Mouse (Mus musculus) kidney, embryonic 15.5 days (tissue): ENCODE results near the gene Ank3. TPM values are rescaled to one million over a fixed set of nuclear protein-coding genes. Genes with fewer than 3 reads are reported as not detected.
A peak's percentile ranks its signal among the peaks of the same experiment; 100 is the strongest.

Experiments
- ATAC-seq: fragments of 200-750 bp; cut with Nextera tagmentation; replicated peaks from 2 replicates; pipeline ENCODE4 v1.8.0; 2017; ENCODE audit warnings: moderate TSS enrichment; ENCODE audit not compliant: low FRiP score
- H3K27ac ChIP-seq: fragments of 300-500 bp; sonication (generic); 2 replicates; pipeline ENCODE4 v1.5.1; 2015; ENCODE audit warnings: mild to moderate bottlenecking, inconsistent platforms
- H3K27me3 ChIP-seq: fragments of 300-500 bp; sonication (generic); 2 replicates; pipeline ENCODE4 v1.6.1; 2015; ENCODE audit warnings: inconsistent platforms
- H3K36me3 ChIP-seq: fragments of 300-500 bp; sonication (generic); 2 replicates; pipeline ENCODE4 v1.6.1; 2015; ENCODE audit warnings: inconsistent platforms
- H3K4me1 ChIP-seq: fragments of 300-500 bp; sonication (generic); 2 replicates; pipeline ENCODE4 v1.6.1; 2015; ENCODE audit warnings: inconsistent platforms
- H3K4me2 ChIP-seq: fragments of 300-500 bp; sonication (generic); 2 replicates; pipeline ENCODE4 v1.6.1; 2015; ENCODE audit warnings: moderate library complexity, mild to moderate bottlenecking, inconsistent platforms
- H3K4me3 ChIP-seq: fragments of 300-500 bp; sonication (generic); replicated peaks from 2 replicates; pipeline ENCODE4 v1.5.1; 2015; ENCODE audit warnings: mild to moderate bottlenecking, inconsistent platforms
- H3K9ac ChIP-seq: fragments of 300-500 bp; sonication (generic); 2 replicates; pipeline ENCODE4 v1.6.1; 2015; ENCODE audit warnings: mild to moderate bottlenecking, inconsistent platforms
- H3K9me3 ChIP-seq: fragments of 300-500 bp; sonication (generic); replicated peaks from 2 replicates; pipeline ENCODE4 v1.6.1; 2016; ENCODE audit warnings: inconsistent platforms
- whole genome bisulfite sequencing: fragments of 180-500 bp; shearing (Covaris S2); methylation state at CpG from one replicate; pipeline ENCODE4 v1.1.7; 2015; ENCODE audit warnings: mixed read lengths; 5-methylcytosine and 5-hydroxymethylcytosine counted together
- polyA plus RNA-seq: library from polyadenylated mRNA; unstranded; fragments of >200 nt; fragmentation: Nextera tagmentation; extraction: Ambion mirVana; gene quantifications from 2 replicates; pipeline ENCODE4 v1.2.1, GENCODE M21; 2015

Gene Ank3
- polyA plus RNA-seq, 1 experiment from 2014 or later, result 47.9 TPM

DNA sequence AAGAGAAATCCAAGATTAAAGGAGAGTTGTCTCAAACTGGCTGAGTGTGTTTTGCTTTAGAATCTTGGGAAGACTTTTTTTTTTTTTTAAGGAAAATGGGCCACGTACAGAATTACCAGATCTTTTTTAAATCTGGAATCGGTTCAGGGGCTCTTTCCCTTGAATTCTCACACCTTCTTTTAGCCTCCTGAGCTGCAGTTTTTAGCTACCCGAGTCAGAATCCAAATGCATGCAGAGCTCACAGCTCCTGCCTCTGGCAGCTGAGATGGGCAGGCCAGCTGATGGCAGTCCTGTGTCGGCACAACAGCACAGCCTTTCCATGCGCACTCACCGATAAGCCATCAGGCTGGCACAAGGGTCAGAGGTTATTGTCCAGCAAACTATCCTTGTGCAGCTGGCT lies 406.0 kb downstream of the Ank3 start:
- 78% methylated on average over 6 of the region's 6 CpGs for WGBS
- Histone ChIP-seq H3K4me3 (no peak overlapping the region), H3K9ac (no peak overlapping the region), H3K9me3 (no peaks in the 10 kb centered on the region), H3K27me3 (no peaks in the 10 kb centered on the region), H3K4me1 (no peaks in the 10 kb centered on the region), H3K4me2 (no peak overlapping the region), H3K27ac (no peak overlapping the region), H3K36me3 (peaks cover 4% of the 10 kb centered on the region; the same call in 1 of the 2 replicates)
- ATAC-seq, result no peak

DNA sequence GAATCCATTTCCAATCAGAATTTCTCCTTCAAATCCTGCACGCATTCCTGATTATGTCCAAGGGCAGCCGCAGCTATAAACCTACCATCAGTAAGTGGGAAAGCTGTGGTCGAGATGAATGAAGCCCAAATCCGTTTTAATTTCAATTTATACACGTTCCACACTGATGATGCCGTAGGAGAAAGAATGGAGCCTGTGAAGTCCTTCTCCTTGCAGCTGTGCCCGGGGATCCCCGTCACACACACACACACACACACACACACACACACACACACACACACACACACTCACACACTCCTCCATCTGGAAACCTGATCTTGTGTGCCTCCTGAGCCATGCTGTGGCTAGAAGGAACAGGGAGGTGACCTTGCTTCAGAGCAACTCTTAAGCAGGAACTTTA lies 412.2 kb downstream of the Ank3 start:
- Histone ChIP-seq H3K4me3 (no peak overlapping the region), H3K9me3 (no peaks in the 10 kb centered on the region), H3K36me3 (peaks cover 4% of the 10 kb centered on the region; the same call in 1 of the 2 replicates), H3K4me2 (no peak overlapping the region), H3K27ac (no peak overlapping the region), H3K9ac (no peak overlapping the region), H3K27me3 (no peaks in the 10 kb centered on the region), H3K4me1 (no peaks in the 10 kb centered on the region)
- 81% methylated on average over 8 of the region's 8 CpGs for WGBS
- ATAC-seq, result no peak

DNA sequence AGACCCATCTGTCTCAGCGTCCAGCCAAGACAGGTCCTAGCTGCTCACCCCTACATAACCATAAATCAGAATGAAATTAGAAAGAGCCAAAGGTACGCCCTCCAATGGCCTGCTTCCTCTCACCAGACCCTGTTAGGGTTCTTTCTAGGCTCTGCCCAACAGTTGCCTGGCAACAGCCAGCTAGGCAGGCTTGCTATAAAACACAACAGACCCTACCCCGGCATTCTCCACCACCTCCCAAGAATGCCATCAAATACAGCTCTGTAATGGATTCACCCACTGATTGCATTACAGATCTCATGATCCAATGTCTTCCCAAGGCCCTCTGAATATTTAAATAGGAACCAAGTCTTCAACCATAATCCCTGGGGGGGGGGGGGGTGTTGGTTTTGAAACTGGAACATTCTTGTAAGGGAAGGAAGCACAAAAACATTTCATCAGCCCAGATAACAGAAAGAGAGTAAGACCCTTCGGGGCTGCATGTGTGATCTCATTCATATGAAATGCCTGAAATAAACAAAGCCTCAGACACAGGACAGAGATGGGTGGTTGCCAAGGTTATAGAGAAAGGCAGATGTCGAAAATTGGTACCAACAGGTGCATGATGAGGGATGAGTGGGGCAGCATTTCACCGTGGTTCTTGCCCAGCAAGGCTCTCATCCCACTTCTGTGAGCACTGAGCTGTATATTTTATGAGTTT lies 415.4 kb downstream of the Ank3 start:
- Histone ChIP-seq H3K4me2 (no peak overlapping the region), H3K9ac (no peak overlapping the region), H3K36me3 (peaks cover 6% of the 10 kb centered on the region; the same call in 1 of the 2 replicates), H3K27me3 (no peaks in the 10 kb centered on the region), H3K9me3 (no peaks in the 10 kb centered on the region), H3K4me3 (no peak overlapping the region), H3K4me1 (no peaks in the 10 kb centered on the region), H3K27ac (no peak overlapping the region)
- WGBS, result 67% methylated on average over 6 of the region's 6 CpGs
- ATAC-seq, result no peak

DNA sequence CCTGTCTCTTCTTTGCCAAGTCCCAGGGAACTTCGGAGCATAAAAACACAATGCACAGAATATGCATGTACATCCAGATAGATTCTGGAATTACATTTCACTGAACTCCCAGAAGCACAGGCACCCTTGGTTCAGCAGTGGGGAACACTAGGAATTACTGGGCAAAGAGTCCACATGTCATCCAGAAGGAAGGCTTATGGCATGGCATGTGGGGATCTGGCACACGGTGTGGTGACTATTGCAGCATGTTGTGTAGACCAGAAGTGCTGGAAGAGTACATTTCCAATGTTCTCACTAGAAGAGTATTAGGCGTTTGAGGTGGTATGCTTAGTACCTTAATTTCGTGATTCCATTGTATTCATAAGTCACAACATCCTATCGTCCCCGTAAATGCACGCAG lies 422.7 kb downstream of the Ank3 start:
- no peaks in the 10 kb centered on the region for H3K4me1 ChIP-seq
- no peak for ATAC-seq
- no peaks in the 10 kb centered on the region for H3K9me3 ChIP-seq
- peaks cover 22% of the 10 kb centered on the region for H3K36me3 ChIP-seq
- H3K27me3 ChIP-seq, result no peaks in the 10 kb centered on the region
- no peak overlapping the region for H3K9ac ChIP-seq
- 94% methylated on average over 7 of the region's 7 CpGs for WGBS
- H3K27ac ChIP-seq, result no peak overlapping the region
- no peak overlapping the region for H3K4me3 ChIP-seq
- no peak overlapping the region for H3K4me2 ChIP-seq

DNA sequence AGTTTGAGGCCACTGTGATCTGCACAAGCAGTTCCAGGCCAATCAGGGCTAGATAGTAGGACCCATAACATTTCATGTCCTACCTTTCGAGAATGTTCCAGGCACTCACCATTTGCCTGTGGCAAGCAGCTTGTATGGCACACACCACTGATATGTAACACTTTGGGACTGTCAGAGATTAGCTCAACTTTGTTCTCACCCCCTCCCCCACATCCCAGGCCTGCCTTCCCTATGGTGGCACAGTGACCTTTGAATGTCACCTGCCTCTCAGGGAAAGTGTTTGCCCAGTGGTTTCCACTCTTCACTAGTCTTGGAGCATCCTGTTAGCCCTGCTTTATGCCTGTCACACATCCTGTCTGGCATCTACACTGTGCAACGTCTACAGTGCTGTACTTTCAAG lies 430.2 kb downstream of the Ank3 start:
- H3K9me3 ChIP-seq, result no peaks in the 10 kb centered on the region
- no peak for ATAC-seq
- no peak overlapping the region for H3K9ac ChIP-seq
- no peak overlapping the region for H3K4me2 ChIP-seq
- peaks cover 13% of the 10 kb centered on the region for H3K36me3 ChIP-seq
- H3K4me1 ChIP-seq, result no peaks in the 10 kb centered on the region
- no peaks in the 10 kb centered on the region for H3K27me3 ChIP-seq
- no peak overlapping the region for H3K4me3 ChIP-seq
- no peak overlapping the region for H3K27ac ChIP-seq
- 71% methylated on average over 2 of the region's 2 CpGs for WGBS

DNA sequence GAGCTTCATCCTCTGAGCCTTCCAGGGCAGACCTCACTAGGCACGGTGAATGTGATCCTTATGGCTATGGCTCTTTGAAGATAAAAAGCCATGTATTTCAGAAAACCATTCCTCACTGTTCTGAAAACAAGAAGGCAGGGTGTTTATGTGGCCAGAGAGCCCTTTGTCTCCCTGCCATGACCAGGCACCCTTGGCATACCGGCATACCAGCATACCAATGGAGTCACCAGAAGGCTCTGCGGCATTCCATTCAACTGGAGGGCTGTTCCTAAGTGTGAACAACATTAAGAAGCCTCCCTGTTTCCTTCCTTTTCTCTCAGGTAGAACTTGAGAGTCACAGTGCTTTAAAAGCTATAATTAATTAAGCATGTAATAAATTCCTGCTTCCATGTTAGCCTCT lies 430.7 kb downstream of the Ank3 start:
- H3K4me2 ChIP-seq, result no peak overlapping the region
- H3K4me3 ChIP-seq, result no peak overlapping the region
- H3K9ac ChIP-seq, result no peak overlapping the region
- H3K36me3 ChIP-seq, result peaks cover 8% of the 10 kb centered on the region
- H3K27me3 ChIP-seq, result no peaks in the 10 kb centered on the region
- no peak overlapping the region for H3K27ac ChIP-seq
- H3K9me3 ChIP-seq, result no peaks in the 10 kb centered on the region
- WGBS, result 84% methylated on average over 3 of the region's 3 CpGs
- no peak for ATAC-seq
- no peaks in the 10 kb centered on the region for H3K4me1 ChIP-seq

DNA sequence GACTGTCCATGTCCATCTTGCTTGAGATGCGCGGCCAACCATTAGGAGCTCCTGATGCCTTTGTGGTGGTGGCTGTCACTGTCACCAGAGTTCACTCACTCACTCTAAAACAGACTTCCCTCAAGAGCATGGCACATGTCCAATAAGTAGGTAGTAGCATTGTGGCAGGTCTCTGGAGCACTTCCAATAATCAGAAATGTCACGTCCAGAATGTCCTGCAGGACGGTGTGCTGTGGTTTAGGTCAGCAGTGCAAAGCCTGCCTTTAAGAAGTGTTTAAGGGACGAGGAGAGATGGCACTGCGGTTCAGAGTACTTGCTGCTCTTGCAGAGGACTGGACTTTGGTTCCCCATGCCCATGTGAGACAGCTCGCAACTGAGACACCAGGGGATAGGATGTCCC lies 433.0 kb downstream of the Ank3 start:
- WGBS, result 87% methylated on average over 7 of the region's 7 CpGs
- Histone ChIP-seq H3K4me2 (no peak overlapping the region), H3K27ac (no peak overlapping the region), H3K27me3 (no peaks in the 10 kb centered on the region), H3K4me1 (no peaks in the 10 kb centered on the region), H3K9me3 (no peaks in the 10 kb centered on the region), H3K4me3 (no peak overlapping the region), H3K36me3 (no peaks in the 10 kb centered on the region), H3K9ac (no peak overlapping the region)
- ATAC-seq, result no peak

DNA sequence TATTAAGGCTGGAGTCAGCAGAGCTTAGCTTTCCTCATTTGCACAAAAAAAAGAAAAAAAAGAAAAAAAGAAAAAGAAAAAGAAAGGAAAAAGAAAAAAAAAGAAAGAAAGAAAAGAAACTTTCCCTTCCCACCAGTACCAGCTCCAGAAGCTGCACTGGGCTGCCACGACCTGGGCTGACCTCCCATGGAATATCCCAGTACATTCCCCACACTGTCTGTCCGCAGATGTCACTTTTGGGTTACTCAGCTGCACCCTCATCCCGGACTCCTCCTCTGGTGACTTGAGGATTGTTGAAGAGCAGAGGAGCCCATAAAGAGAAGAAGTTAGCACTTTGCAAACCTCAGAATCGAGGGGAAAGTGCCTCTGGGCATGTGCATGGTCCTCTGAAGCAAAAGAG lies 433.7 kb downstream of the Ank3 start:
- H3K4me2 ChIP-seq, result no peak overlapping the region
- no peak overlapping the region for H3K27ac ChIP-seq
- no peaks in the 10 kb centered on the region for H3K9me3 ChIP-seq
- H3K4me3 ChIP-seq, result no peak overlapping the region
- no peak for ATAC-seq
- no peaks in the 10 kb centered on the region for H3K27me3 ChIP-seq
- no peaks in the 10 kb centered on the region for H3K4me1 ChIP-seq
- H3K36me3 ChIP-seq, result no peaks in the 10 kb centered on the region
- H3K9ac ChIP-seq, result no peak overlapping the region
- 80% methylated on average over 4 of the region's 4 CpGs for WGBS

DNA sequence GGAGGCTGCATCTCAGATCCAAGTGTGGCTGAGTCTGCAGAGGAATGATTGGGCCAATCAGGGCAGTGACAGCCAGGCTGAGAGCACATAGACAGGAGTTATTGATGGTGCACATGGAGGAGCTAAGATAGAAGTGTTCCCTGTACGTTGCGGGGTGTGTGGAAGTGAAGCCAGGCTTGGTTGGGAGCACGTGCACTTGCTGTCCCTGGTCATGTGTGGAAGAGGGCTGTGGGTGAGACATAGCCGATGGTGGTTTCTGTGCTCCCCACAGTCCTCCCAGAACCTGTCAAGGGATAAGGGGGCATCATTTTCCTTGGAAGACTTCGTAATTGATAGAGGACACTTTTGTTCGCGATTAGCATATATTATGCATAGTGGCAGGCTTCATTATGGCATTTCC lies 434.2 kb downstream of the Ank3 start:
- H3K9ac ChIP-seq, result no peak overlapping the region
- H3K27ac ChIP-seq, result no peak overlapping the region
- H3K4me3 ChIP-seq, result no peak overlapping the region
- no peaks in the 10 kb centered on the region for H3K36me3 ChIP-seq
- H3K4me2 ChIP-seq, result no peak overlapping the region
- H3K9me3 ChIP-seq, result no peaks in the 10 kb centered on the region
- WGBS, result 89% methylated on average over 7 of the region's 7 CpGs
- no peak for ATAC-seq
- H3K27me3 ChIP-seq, result no peaks in the 10 kb centered on the region
- no peaks in the 10 kb centered on the region for H3K4me1 ChIP-seq

DNA sequence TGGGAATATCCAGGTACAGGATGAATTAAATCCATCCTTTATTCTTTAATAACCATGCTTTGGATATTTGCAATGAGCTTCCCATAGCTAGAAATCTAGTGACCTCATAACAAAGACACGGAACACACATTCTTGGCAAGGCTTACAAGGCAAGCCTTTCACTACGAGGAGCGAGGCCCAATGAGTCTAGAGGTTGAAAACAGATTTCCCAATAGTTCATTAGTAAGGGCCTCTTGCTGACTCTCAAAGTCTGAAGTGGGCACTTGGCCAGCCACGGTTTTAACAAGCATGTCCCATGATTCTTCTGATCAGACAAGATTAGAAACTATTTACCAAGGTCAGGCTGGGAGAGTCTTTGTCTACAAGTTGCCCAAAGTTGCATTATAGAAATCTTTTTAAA lies 436.1 kb downstream of the Ank3 start:
- Histone ChIP-seq H3K9ac (no peak overlapping the region), H3K4me2 (no peak overlapping the region), H3K27ac (no peak overlapping the region), H3K36me3 (no peaks in the 10 kb centered on the region), H3K27me3 (no peaks in the 10 kb centered on the region), H3K4me1 (0 out of 2 replicates have a peak, but pooled peaks cover under 1% of the 10 kb centered on the region), H3K9me3 (no peaks in the 10 kb centered on the region), H3K4me3 (no peak overlapping the region)
- no peak for ATAC-seq
- WGBS, result 71% methylated on average over 4 of the region's 4 CpGs

DNA sequence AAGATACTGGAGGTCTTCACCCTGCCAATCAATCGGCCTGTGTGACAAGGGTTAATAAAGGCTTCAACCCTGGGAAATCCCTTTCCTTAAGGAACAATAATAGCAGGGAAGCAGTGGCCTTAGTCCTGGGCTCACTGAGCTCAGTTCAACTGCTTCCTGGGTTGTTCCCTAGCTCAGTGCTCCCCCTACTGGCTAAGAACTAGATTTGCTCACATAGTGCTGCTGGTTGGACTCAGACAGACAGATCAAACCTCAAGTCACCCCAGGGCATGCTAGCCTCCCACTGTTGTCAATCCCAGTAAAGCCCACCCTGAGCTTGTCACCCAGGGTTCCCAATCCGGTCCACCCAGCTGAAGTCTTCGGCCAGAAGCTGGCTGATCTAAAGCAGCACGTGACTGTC lies 447.2 kb downstream of the Ank3 start:
- Histone ChIP-seq H3K9me3 (no peaks in the 10 kb centered on the region; the same call in 1 of the 2 replicates), H3K4me3 (no peak overlapping the region), H3K4me2 (no peak overlapping the region), H3K27me3 (no peaks in the 10 kb centered on the region), H3K9ac (no peak overlapping the region), H3K4me1 (no peaks in the 10 kb centered on the region), H3K27ac (no peak overlapping the region), H3K36me3 (peaks cover 6% of the 10 kb centered on the region; the same call in 1 of the 2 replicates)
- WGBS, result 46% methylated on average over 4 of the region's 4 CpGs
- peak; percentile 52; the same call in 1 of the 2 replicates for ATAC-seq

DNA sequence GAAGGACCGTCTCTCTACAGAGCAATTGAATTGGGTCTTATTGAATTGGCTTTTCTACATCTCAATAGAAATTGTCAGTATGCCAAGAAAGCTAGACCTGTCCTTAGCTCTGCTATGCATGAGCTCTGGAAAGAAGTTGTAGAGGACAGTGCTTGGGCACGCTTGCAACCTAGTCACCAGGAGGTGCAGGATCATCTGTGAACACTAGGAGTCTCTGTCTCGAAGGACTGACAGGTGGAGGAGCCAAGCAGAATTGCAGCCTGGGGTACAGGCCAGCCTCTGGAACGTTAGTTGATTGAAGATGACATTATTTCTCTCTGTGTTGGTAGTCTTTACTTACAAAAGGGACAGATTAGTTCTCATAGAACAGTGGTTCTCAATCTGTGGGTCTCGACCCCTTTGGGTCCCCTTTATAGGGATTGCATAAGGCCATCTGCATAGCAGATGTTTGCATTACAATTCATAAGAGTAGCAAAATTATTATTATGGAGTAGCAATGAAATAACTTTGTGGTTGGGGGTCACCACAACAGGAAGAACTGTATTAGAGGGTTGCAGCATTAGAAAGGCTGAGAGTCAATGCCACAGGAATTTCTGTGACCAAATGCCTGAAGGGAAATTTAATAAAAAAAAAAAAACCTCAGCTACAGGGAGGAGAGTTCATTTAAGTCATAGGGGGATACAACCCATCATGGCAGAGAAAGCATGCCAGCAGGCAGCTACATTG lies 454.0 kb downstream of the Ank3 start:
- no peaks in the 10 kb centered on the region for H3K27me3 ChIP-seq
- no peak overlapping the region for H3K4me3 ChIP-seq
- ATAC-seq, result no peak
- H3K9me3 ChIP-seq, result no peaks in the 10 kb centered on the region; the same call in 1 of the 2 replicates
- WGBS, result 70% methylated on average over 5 of the region's 5 CpGs
- no peaks in the 10 kb centered on the region for H3K4me1 ChIP-seq
- H3K4me2 ChIP-seq, result no peak overlapping the region
- no peak overlapping the region for H3K9ac ChIP-seq
- no peak overlapping the region for H3K27ac ChIP-seq
- peaks cover 10% of the 10 kb centered on the region; the same call in 1 of the 2 replicates for H3K36me3 ChIP-seq
